Mouse (Mus musculus): Measurements from ENCODE around the gene Rpusd1.

GRCm38 (mm10) chr17:25760148-25760547 lies 32.7 kb downstream of the Rpusd1 start:
- TF ChIP-seq POLR2A (IDR thresholded peaks at IDR 0.05; ENCODE audit: insufficient read depth, low read depth, low read length) (no peak), CTCF (IDR thresholded peaks at IDR 0.05) (no peak)
